In genomic region chr10:110795206-110795796, GRCm38 (mm10) we compare ENCODE assay signal across 9 mouse cellular contexts. TPM values are rescaled to one million over a fixed set of nuclear protein-coding genes. Genes with fewer than 3 reads are reported as not detected.
DNase-seq lines count a peak whose midpoint lies in the region; ATAC-seq and TF ChIP-seq lines count a peak whose summit lies in the region.
"Had no signal": no experiment of that assay in that cellular context is flagged by ENCODE, and none has a peak within 500 bp of the region (broad histone marks: within the 10 kb centered on the region; RNA-seq: fewer than 3 reads in every experiment).

No protein-coding gene starts in this region.

- H3K4me2 ChIP-seq in lung, embryonic 15.5 days, result peak overlapping the region; percentile 51
- no peak overlapping the region for H3K4me2 ChIP-seq in hindbrain, postnatal 0 days (ENCODE audit: low read depth, low read length)
- H3K4me2 ChIP-seq in neural tube, embryonic 14.5 days (ENCODE audit: low read depth, low read length), result peak overlapping the region; percentile 15; the same call in 1 of the 2 replicates
- H3K4me2 ChIP-seq: midbrain, embryonic 12.5 days had no signal

- peak; percentile 73 for DNase-seq in heart, adult 11 months
- DNase-seq in heart, postnatal 36 days, result no peak
- DNase-seq in lung, adult 18-20 months, result no peak
- peak; percentile 12 for DNase-seq in hindbrain, postnatal 0 days (ENCODE audit: low spot score)
- DNase-seq in thymus, postnatal 25 days, result no peak
- no peak for DNase-seq in urinary bladder, adult 2 months (ENCODE audit: low spot score)

- peak overlapping the region; percentile 11; the same call in 1 of the 2 replicates for H3K4me3 ChIP-seq in lung, embryonic 15.5 days
- H3K4me3 ChIP-seq in hindbrain, postnatal 0 days (ENCODE audit: low read length), result no peak overlapping the region
- H3K4me3 ChIP-seq in neural tube, embryonic 14.5 days (ENCODE audit: low read depth, low read length), result no peak overlapping the region
- H3K4me3 ChIP-seq: midbrain, embryonic 12.5 days had no signal

- no peaks in the 10 kb centered on the region for H3K27me3 ChIP-seq in lung, embryonic 15.5 days
- no peaks in the 10 kb centered on the region for H3K27me3 ChIP-seq in hindbrain, postnatal 0 days (ENCODE audit: insufficient read depth, low read length)
- no peaks in the 10 kb centered on the region for H3K27me3 ChIP-seq in neural tube, embryonic 14.5 days (ENCODE audit: control insufficient read depth, insufficient read depth, low read length)
- H3K27me3 ChIP-seq: midbrain, embryonic 12.5 days had no signal

- intact Hi-C loops in heart, postnatal 36 days (cut with DNase I), result loop anchor here (2.0 kb wide), 1 partner anchor 124 kb away; the partner anchor contains the start of gene Csrp2

- 41% methylated on average over 9 of the region's 9 CpGs for WGBS in lung, embryonic 15.5 days
- 80% methylated on average over 9 of the region's 9 CpGs for WGBS in hindbrain, postnatal 0 days
- 79% methylated on average over 9 of the region's 9 CpGs for WGBS in neural tube, embryonic 14.5 days

- H3K36me3 ChIP-seq in lung, embryonic 15.5 days, result no peaks in the 10 kb centered on the region
- no peaks in the 10 kb centered on the region for H3K36me3 ChIP-seq in hindbrain, postnatal 0 days (ENCODE audit: insufficient read depth, low read length)
- H3K36me3 ChIP-seq in neural tube, embryonic 14.5 days (ENCODE audit: control insufficient read depth, insufficient read depth, low read length), result no peaks in the 10 kb centered on the region
- H3K36me3 ChIP-seq: midbrain, embryonic 12.5 days had no signal

- peak; percentile 40 for TF ChIP-seq CTCF in hindbrain, postnatal 0 days (IDR thresholded peaks at IDR 0.05; ENCODE audit: low read depth)

- ATAC-seq in lung, embryonic 15.5 days (ENCODE audit: borderline replicate concordance, extremely low read depth, low FRiP score, low TSS enrichment), result peak; percentile 25; the same call in 1 of the 2 replicates
- peak; percentile 50; the same call in 1 of the 2 replicates for ATAC-seq in hindbrain, postnatal 0 days
- ATAC-seq in neural tube, embryonic 14.5 days (ENCODE audit: low read depth), result peak; percentile 59

- H3K27ac ChIP-seq in lung, embryonic 15.5 days, result peak overlapping the region; percentile 40
- no peak overlapping the region for H3K27ac ChIP-seq in hindbrain, postnatal 0 days
- peak overlapping the region; percentile 4 for H3K27ac ChIP-seq in neural tube, embryonic 14.5 days (ENCODE audit: low read depth, low read length)
- H3K27ac ChIP-seq: midbrain, embryonic 12.5 days had no signal

- H3K4me1 ChIP-seq in lung, embryonic 15.5 days, result peaks cover 14% of the 10 kb centered on the region
- H3K4me1 ChIP-seq in hindbrain, postnatal 0 days (ENCODE audit: insufficient read depth, low read length), result no peaks in the 10 kb centered on the region
- no peaks in the 10 kb centered on the region for H3K4me1 ChIP-seq in neural tube, embryonic 14.5 days (ENCODE audit: control insufficient read depth, insufficient read depth, low read length)
- H3K4me1 ChIP-seq: midbrain, embryonic 12.5 days had no signal

- H3K9me3 ChIP-seq in lung, embryonic 15.5 days, result no peaks in the 10 kb centered on the region
- H3K9me3 ChIP-seq in hindbrain, postnatal 0 days (ENCODE audit: low read length), result no peaks in the 10 kb centered on the region
- H3K9me3 ChIP-seq in neural tube, embryonic 14.5 days (ENCODE audit: control insufficient read depth, low read length), result no peaks in the 10 kb centered on the region
- H3K9me3 ChIP-seq: midbrain, embryonic 12.5 days had no signal

- no peak overlapping the region for H3K9ac ChIP-seq in lung, embryonic 15.5 days
- H3K9ac ChIP-seq in hindbrain, postnatal 0 days (replicated peaks; ENCODE audit: low read length), result no peak overlapping the region
- no peak overlapping the region for H3K9ac ChIP-seq in neural tube, embryonic 14.5 days (replicated peaks; ENCODE audit: low read depth, low read length)
- H3K9ac ChIP-seq: midbrain, embryonic 12.5 days had no signal

RNA-seq across cellular contexts. Expression of gene E2f7, which starts 50.1 kb away (rescaled TPM):
- total RNA-seq in heart, postnatal 36 days (2021), result 1 to 10 TPM; 1.8 to 2.0 TPM
- polyA plus RNA-seq in lung, embryonic 15.5 days (2015; fragmentation: Nextera tagmentation; extraction: Ambion mirVana), result 36.7 and 38.1 TPM in 2 replicates
- 3.6 and 5.1 TPM in 2 replicates for total RNA-seq in hindbrain, postnatal 0 days (2014; rRNA removed)
- polyA plus RNA-seq in hindbrain, postnatal 0 days (2015; fragmentation: Nextera tagmentation; extraction: Ambion mirVana), result 5.9 and 6.4 TPM in 2 replicates
- 6.2 and 8.5 TPM in 2 replicates for polyA plus RNA-seq in neural tube, embryonic 14.5 days (2014; fragmentation: Nextera tagmentation; extraction: Ambion mirVana)
- 0.11 and 0.40 TPM in 2 replicates for polyA plus RNA-seq in urinary bladder, adult 2 months (2012; rRNA removed)

Comparison
In these comparisons a context has a peak if more than half of its experiments do, and no peak if none do; other contexts are left out.
1. DNase-seq: peak in heart, adult 11 months (single experiment) and hindbrain, postnatal 0 days (single experiment); none in heart, postnatal 36 days (0 of 2), lung, adult 18-20 months (0 of 2), thymus, postnatal 25 days (single experiment) and urinary bladder, adult 2 months (single experiment).
2. Peak in every context shown above with its lines, with median percentiles within 50 percentile points of each other: ATAC-seq.